Mouse (Mus musculus): ENCODE data around the gene Cacna2d3.

DNA sequence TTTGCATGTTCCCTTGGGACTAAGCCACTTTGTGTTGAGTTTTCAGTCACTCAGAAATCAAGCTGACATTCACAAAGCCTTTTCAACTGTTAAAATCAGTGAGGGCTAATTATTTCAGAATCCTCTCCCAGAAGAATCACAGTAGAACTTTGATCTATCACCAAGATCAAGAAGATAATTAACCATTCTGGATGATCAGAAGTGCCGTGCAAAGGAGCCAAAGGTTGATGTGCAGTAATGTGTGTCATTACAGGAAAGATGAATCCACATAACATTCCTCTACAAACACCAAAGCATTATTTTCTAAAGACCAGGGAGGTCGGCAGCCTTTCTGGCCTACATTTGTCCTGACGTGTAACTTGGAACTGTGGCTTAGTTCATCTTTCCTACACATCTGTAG, 296.0 kb downstream of the Cacna2d3 start:
- no peak for TF ChIP-seq ZC3H11A (IDR thresholded peaks at IDR 0.05; ENCODE audit: borderline replicate concordance, low read depth, low read length)
- no peak for TF ChIP-seq HCFC1 (IDR thresholded peaks at IDR 0.05; ENCODE audit: borderline replicate concordance, insufficient read depth, low read length)
- no peak for TF ChIP-seq ZNF384 (IDR thresholded peaks at IDR 0.05; ENCODE audit: low read depth, low read length)

Data from ES-E14 (cell line).